ENCODE assay signal across 8 mouse cellular contexts in the genomic region with DNA sequence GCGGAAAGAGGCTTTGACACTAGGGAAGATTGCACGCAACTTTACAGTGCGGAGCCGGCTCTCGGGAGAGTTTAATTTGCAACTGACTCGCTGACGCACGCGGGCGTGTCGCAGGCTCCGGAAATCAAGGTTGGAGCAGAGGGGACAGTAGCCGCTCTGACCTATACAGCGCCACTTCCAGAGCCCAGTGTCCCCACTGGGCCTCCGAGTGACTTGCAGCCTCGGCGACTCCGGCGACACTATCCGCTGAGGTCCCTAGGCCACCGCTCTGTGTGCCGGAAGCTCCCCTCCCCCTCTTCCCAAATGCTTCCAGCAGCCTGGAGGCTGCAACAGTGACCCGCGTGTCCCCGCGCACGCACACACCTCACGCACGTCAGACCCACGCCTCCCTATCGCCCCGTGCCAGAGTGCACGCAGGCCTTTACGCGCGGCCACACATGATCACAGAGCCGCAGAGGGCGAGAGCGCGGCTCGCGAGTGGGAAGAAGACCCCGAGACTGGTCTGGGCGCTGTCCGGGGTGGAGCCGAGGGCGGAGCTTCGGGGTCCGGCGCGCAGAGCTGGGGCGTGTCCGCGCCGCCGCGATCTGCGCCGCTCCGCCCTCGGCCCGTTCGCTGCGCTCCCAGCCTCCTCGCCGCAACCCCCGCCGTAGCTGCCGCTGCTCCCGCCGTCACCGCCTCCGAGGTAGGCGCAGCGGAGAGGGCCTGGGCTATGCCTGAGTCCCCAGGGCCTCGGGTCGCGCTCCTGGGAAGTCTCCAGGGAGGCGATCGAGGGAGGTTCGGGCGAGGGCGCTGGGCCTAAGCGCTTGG. TPM values are rescaled to one million over a fixed set of nuclear protein-coding genes. Genes with fewer than 3 reads are reported as not detected.
DNase-seq lines count a peak whose midpoint lies in the region; ATAC-seq lines count a peak whose summit lies in the region.

TSS of gene Vdac1 (plus strand) at position 390 of the 807 bp plus-strand sequence.

- H3K27ac ChIP-seq in embryonic facial prominence, embryonic 11.5 days (replicated peaks; ENCODE audit: low read depth, low read length) = peak within 1 kb of the TSS; percentile 79
- peak within 1 kb of the TSS; percentile 73 for H3K27ac ChIP-seq in midbrain, embryonic 11.5 days (ENCODE audit: low read depth, low read length)

- no peaks in the 10 kb centered on the region for H3K9me3 ChIP-seq in embryonic facial prominence, embryonic 11.5 days (replicated peaks; ENCODE audit: control insufficient read depth, low read length)
- H3K9me3 ChIP-seq in midbrain, embryonic 11.5 days (ENCODE audit: control insufficient read depth, low read length) = no peaks in the 10 kb centered on the region

- intact Hi-C loops in left cerebral cortex, postnatal 4 days (cut with DNase I) = no loop called here

- H3K4me1 ChIP-seq in embryonic facial prominence, embryonic 11.5 days (ENCODE audit: control insufficient read depth, insufficient read depth, low read length) = 0 out of 2 replicates have a peak, but pooled peaks cover 2% of the 10 kb centered on the region
- H3K4me1 ChIP-seq in midbrain, embryonic 11.5 days (ENCODE audit: control insufficient read depth, insufficient read depth, low read length) = peaks cover 10% of the 10 kb centered on the region

- WGBS in embryonic facial prominence, embryonic 11.5 days = under 1% methylated on average over 82 of the region's 84 CpGs
- under 1% methylated on average over 84 of the region's 84 CpGs for WGBS in midbrain, embryonic 11.5 days

- ATAC-seq in embryonic facial prominence, embryonic 11.5 days (replicated peaks; ENCODE audit: insufficient number of reproducible peaks, low FRiP score, low TSS enrichment, low read depth) = peak; percentile 90
- peak; percentile 80 for ATAC-seq in granulocyte monocyte progenitor cell, adult 5-6 weeks (replicated peaks; ENCODE audit: poor library complexity, severe bottlenecking)
- peak; percentile 96 for ATAC-seq in midbrain, embryonic 11.5 days (ENCODE audit: low FRiP score)

- H3K36me3 ChIP-seq in embryonic facial prominence, embryonic 11.5 days (replicated peaks; ENCODE audit: control insufficient read depth, insufficient read depth, low read depth, low read length) = no peaks in the 10 kb centered on the region
- no peaks in the 10 kb centered on the region for H3K36me3 ChIP-seq in midbrain, embryonic 11.5 days (ENCODE audit: control insufficient read depth, insufficient read depth, low read length)

- peak within 1 kb of the TSS; percentile 91 for H3K4me3 ChIP-seq in embryonic facial prominence, embryonic 11.5 days (ENCODE audit: low read depth, low read length)
- H3K4me3 ChIP-seq in midbrain, embryonic 11.5 days (ENCODE audit: low read depth, low read length) = peak within 1 kb of the TSS; percentile 86

- no peaks in the 10 kb centered on the region for H3K27me3 ChIP-seq in embryonic facial prominence, embryonic 11.5 days (ENCODE audit: control insufficient read depth, insufficient read depth, low read length)
- no peaks in the 10 kb centered on the region for H3K27me3 ChIP-seq in midbrain, embryonic 11.5 days (ENCODE audit: control insufficient read depth, insufficient read depth, low read length)

- peak within 1 kb of the TSS; percentile 95 for H3K9ac ChIP-seq in embryonic facial prominence, embryonic 11.5 days (replicated peaks; ENCODE audit: low read length)
- H3K9ac ChIP-seq in midbrain, embryonic 11.5 days (ENCODE audit: low read length) = peak within 1 kb of the TSS; percentile 97

- peak; percentile 94 for DNase-seq in 3134 (ENCODE audit: extremely low read depth, insufficient read length, low spot score)
- DNase-seq in adrenal gland, postnatal 25 days = peak; percentile 91
- DNase-seq in embryonic facial prominence, embryonic 11.5 days (ENCODE audit: low spot score) = peak; percentile 90
- DNase-seq in kidney, adult 11 months = peak; percentile 88
- peak; percentile 88 for DNase-seq in left cerebral cortex, postnatal 4 days
- peak; percentile 99 for DNase-seq in midbrain, embryonic 11.5 days (ENCODE audit: low spot score, missing footprints)
- DNase-seq in right cerebral cortex, postnatal 4 days = peak; percentile 80

- H3K4me2 ChIP-seq in embryonic facial prominence, embryonic 11.5 days (ENCODE audit: low read depth, low read length) = peak within 1 kb of the TSS; percentile 92
- H3K4me2 ChIP-seq in midbrain, embryonic 11.5 days = peak within 1 kb of the TSS; percentile 73

RNA-seq across cellular contexts. Expression of gene Vdac1, which starts in this region (rescaled TPM):
- 410 and 432 TPM in 2 replicates for total RNA-seq in adrenal gland, postnatal 25 days (2021)
- polyA plus RNA-seq in embryonic facial prominence, embryonic 11.5 days (2014; fragmentation: Nextera tagmentation; extraction: Ambion mirVana) = 219 and 222 TPM in 2 replicates
- 126 and 132 TPM in 2 replicates for total RNA-seq in granulocyte monocyte progenitor cell, adult 5-6 weeks (2014; fragmentation: Nextera tagmentation)
- 205 and 244 TPM in 2 replicates for total RNA-seq in granulocyte monocyte progenitor cell, adult 5-6 weeks (2017)
- total RNA-seq in left cerebral cortex, postnatal 4 days (2021) = 100 to 1,000 TPM; 438 to 456 TPM
- polyA plus RNA-seq in midbrain, embryonic 11.5 days (2014; fragmentation: Nextera tagmentation; extraction: Ambion mirVana) = 209 and 210 TPM in 2 replicates

Comparison
In these comparisons a context has a peak if more than half of its experiments do, and no peak if none do; other contexts are left out.
1. Peak in every context shown above with its lines: DNase-seq, ATAC-seq, H3K4me3 ChIP-seq and H3K27ac ChIP-seq.